Mouse (Mus musculus): ENCODE measurements at regions not wholly inside any gene's neighbourhood (a gene's known extent, or its start where the extent isn't known, plus 50 kb on each side); places are given as distances from the start of the nearest gene placed in this dataset.

DNA sequence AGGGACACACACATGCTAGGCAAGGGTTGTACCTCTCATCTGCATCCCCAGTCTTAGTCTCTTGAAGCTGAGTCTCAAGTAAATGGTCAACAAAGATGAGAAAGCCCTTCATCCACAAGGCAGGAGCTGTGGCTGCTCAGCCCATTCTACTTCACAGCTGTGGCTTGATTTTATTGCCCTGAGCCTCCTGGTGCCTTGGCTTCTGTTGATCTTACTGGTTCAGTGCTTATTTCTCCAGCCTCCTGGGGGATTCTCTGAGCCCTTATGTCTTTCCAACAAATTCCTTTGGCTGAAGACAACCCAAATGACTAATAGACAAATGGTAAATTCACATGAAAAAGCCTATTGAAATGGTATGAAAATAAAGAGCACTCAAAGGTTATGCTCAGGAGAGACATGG, 167.3 kb upstream of the Fndc3a start:
- no peak overlapping the region for H3K4me3 ChIP-seq
- H3K27ac ChIP-seq = no peak overlapping the region
- no peaks in the 10 kb centered on the region for H3K36me3 ChIP-seq
- no peaks in the 10 kb centered on the region for H3K4me1 ChIP-seq
- DNase-seq (ENCODE audit: low spot score) = no peak
- H3K27me3 ChIP-seq (ENCODE audit: low read depth, poor library complexity, severe bottlenecking) = no peaks in the 10 kb centered on the region
- no peaks in the 10 kb centered on the region for H3K9me3 ChIP-seq (replicated peaks)

DNA sequence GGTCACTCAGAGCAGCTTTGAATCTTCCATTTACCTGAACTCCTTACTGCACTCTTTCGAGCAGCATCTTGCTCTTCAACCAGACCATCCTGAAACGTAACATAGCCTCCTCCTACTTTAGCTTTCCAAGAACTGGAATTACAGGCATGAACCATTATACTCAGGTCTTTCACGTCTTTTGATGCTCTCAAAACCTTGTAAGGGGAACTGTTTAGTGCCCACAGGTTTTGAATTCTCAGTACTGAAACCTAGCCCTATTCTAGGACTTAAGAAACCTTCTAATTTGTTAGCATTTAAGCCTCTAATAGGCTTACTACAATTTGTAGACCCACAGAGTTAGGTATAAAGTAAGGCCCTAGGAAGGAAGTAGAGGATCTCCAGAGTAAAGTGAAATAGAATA, 163.7 kb upstream of the Fndc3a start:
- no peak for DNase-seq (ENCODE audit: low spot score)
- Histone ChIP-seq H3K4me3 (no peak overlapping the region), H3K27me3 (ENCODE audit: low read depth, poor library complexity, severe bottlenecking) (no peaks in the 10 kb centered on the region), H3K9me3 (replicated peaks) (no peaks in the 10 kb centered on the region), H3K27ac (no peak overlapping the region), H3K4me1 (peaks cover 11% of the 10 kb centered on the region), H3K36me3 (no peaks in the 10 kb centered on the region)
- 89% methylated on average over 3 of the region's 3 CpGs for WGBS

DNA sequence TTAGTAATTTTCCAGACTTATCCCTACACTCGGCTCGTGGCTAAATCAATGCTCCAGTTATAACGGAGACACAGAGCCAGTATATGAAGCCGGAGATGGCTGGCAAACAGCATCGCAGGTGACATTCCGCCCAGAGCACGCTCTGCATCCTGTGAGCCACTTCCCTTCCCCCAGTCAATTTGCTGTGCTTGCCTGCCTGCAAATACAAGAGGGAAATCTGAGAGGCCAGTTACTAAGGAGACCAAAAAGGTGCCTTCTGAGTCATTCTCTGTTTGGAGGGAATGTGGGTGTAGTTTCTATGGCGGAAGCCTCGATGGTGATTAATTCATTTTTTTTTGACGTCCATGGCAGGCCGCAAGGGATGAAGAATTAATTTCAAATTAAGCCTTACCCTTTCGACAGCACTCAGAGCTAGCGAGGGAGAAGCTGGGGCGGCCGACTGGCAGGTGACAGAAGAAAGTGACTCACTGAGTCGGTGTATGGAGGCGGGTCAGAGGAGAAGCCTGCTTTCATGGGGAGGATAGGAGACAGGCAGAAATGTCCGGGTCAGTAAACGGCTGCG, 159.5 kb upstream of the Fndc3a start:
- H3K27me3 ChIP-seq (ENCODE audit: low read depth, poor library complexity, severe bottlenecking) = no peaks in the 10 kb centered on the region
- no peak overlapping the region for H3K27ac ChIP-seq
- H3K4me1 ChIP-seq = peaks cover 11% of the 10 kb centered on the region
- WGBS = 64% methylated on average over 20 of the region's 20 CpGs
- no peak overlapping the region for H3K4me3 ChIP-seq
- H3K36me3 ChIP-seq = no peaks in the 10 kb centered on the region
- no peaks in the 10 kb centered on the region for H3K9me3 ChIP-seq (replicated peaks)
- DNase-seq (ENCODE audit: low spot score) = no peak

DNA sequence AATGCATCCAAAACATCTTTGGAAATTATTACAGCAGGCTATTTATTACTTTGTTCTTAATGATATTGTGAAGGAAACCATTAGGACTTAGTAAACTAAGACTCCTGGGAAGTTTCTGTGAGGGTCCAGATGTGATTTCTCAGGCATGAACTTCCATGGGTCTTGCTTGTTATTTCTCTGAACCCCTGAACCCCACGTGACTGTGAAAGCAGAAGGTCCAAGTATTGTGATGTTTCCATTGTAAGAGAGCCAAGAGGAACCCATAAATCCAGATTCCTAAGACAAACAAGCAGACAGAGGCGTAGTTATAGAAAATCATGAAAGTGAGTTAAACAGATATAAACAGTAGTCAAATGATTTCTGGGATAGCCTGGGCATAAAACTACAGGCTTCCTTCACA, 157.1 kb upstream of the Fndc3a start:
- no peaks in the 10 kb centered on the region for H3K36me3 ChIP-seq
- 83% methylated on average over 2 of the region's 2 CpGs for WGBS
- H3K27ac ChIP-seq = no peak overlapping the region
- no peaks in the 10 kb centered on the region for H3K9me3 ChIP-seq (replicated peaks)
- peaks cover 11% of the 10 kb centered on the region for H3K4me1 ChIP-seq
- H3K27me3 ChIP-seq (ENCODE audit: low read depth, poor library complexity, severe bottlenecking) = no peaks in the 10 kb centered on the region
- H3K4me3 ChIP-seq = no peak overlapping the region
- DNase-seq (ENCODE audit: low spot score) = no peak

DNA sequence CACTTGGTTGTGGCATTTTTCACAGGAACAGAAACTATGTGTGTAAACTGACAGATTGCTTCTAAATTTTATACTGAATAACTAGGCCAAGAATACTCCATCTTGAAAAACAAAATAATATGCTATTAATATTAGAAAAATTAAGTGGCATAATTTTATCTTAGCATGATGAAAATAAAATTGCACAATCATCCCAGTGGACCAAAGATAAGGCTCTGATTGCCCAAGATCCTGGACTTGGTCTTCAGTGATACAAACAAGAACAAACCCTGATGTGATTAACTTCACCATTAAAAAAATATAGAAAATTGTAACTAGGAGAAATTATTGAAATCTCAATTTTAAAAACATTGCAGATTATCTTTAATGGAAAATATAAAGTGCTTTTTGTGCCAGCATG, 155.7 kb upstream of the Fndc3a start:
- Histone ChIP-seq H3K4me3 (no peak overlapping the region), H3K27ac (no peak overlapping the region), H3K9me3 (replicated peaks) (no peaks in the 10 kb centered on the region), H3K27me3 (ENCODE audit: low read depth, poor library complexity, severe bottlenecking) (no peaks in the 10 kb centered on the region), H3K4me1 (peaks cover 11% of the 10 kb centered on the region), H3K36me3 (no peaks in the 10 kb centered on the region)
- DNase-seq (ENCODE audit: low spot score) = no peak

DNA sequence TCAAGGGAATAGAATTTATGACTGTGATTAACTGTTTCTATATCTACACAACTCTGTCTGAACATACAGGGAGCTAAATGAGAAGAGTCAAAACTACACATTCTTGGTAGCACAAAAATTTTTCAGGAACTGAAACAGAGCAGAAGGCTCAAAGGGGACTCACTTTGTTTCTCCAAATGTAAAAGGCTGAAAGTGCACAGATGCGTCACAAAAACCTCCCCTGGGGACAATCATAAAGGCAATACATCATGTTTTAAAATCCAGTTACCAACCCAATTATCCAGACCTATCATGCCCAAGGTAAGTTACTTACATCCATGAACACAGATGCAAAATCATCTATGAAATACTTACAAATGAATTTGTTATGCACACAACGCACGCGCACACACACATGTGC, 155.0 kb upstream of the Fndc3a start:
- H3K27me3 ChIP-seq (ENCODE audit: low read depth, poor library complexity, severe bottlenecking) = no peaks in the 10 kb centered on the region
- no peak overlapping the region for H3K4me3 ChIP-seq
- H3K27ac ChIP-seq = no peak overlapping the region
- H3K9me3 ChIP-seq (replicated peaks) = no peaks in the 10 kb centered on the region
- no peak for DNase-seq (ENCODE audit: low spot score)
- peaks cover 11% of the 10 kb centered on the region for H3K4me1 ChIP-seq
- WGBS = 95% methylated on average over 4 of the region's 4 CpGs
- no peaks in the 10 kb centered on the region for H3K36me3 ChIP-seq

DNA sequence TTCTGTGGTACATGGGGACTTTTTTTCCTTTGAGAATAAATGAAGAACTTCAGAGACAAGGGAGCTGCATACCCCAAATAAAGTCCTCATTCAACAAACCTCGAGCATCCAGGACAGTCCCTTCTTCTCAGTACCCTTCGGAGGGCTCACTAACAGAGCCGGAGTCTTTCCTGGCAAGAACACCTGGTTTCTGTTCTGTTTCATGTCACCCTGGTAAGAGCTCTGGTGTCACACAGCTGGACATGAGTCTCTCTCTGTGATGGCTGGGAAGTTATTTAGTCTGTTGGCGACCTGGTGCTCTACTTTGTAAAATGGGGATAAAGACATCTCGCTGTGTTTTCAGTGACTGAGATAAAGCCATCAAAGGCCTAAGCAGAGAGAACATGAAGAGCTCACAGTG, 154.3 kb upstream of the Fndc3a start:
- Histone ChIP-seq H3K36me3 (no peaks in the 10 kb centered on the region), H3K4me1 (peaks cover 4% of the 10 kb centered on the region)
- 78% methylated on average over 5 of the region's 5 CpGs for WGBS

DNA sequence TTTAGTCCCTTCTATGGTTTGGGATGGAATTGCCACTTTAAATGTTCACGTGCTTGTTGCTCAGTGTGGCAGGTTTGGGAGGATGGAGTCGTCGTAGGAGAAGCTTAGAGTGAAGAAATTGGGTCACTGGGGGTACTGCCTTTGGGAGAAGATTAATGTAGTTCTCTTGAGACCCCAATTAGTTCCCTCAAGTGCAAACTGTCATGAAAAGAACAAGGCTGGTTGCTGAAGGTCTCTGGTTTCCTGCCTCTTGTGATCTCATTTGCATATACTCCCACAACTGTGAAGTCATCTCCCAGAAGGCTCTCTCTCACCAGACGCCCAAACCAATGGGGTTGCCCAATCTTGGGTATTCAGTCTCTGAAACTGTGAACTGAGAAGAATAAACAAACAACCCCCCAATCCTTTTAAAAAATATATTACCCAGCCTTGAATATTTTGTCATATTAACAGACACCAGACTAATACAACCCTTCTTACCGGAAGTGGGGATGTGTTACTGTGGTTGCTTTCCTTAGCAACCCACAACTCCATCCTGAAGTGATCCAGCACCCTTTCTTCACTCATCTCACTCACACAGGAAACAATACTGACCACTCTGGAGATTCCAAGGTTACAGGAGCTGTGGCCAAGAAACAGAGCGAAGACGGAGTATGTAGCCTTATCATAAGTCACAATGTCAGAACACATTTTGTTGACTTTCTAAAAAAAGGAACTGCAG, 153.2 kb upstream of the Fndc3a start:
- Histone ChIP-seq H3K4me1 (no peaks in the 10 kb centered on the region), H3K36me3 (no peaks in the 10 kb centered on the region), H3K27me3 (ENCODE audit: low read depth, poor library complexity, severe bottlenecking) (no peaks in the 10 kb centered on the region), H3K4me3 (no peak overlapping the region), H3K27ac (no peak overlapping the region), H3K9me3 (replicated peaks) (no peaks in the 10 kb centered on the region)
- WGBS = 82% methylated on average over 7 of the region's 7 CpGs
- no peak for DNase-seq (ENCODE audit: low spot score)

More for the DNA sequence above, 154.3 kb upstream of the Fndc3a start:
- no peak for DNase-seq (ENCODE audit: low spot score)
- Histone ChIP-seq H3K27me3 (ENCODE audit: low read depth, poor library complexity, severe bottlenecking) (no peaks in the 10 kb centered on the region), H3K27ac (no peak overlapping the region), H3K9me3 (replicated peaks) (no peaks in the 10 kb centered on the region), H3K4me3 (no peak overlapping the region)

DNA sequence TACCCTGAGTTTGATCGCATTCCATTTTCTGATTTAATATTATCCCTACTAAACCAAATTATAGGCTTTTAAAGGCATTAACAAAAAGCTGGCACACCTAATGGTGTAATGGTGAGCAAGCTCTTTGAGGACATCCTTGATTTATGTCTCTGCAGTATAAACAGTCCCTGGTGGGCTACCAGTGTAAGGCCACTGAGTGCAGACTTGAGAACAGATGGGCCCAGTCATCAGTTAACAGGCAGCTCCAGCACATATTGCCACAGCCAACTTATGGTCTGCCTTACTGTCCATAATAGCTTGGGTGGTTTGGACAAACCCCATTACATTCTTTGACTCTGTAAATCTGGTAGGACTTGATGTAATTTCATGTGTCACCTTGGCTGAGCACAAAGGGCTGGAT, 144.4 kb upstream of the Fndc3a start:
- Histone ChIP-seq H3K27me3 (ENCODE audit: low read depth, poor library complexity, severe bottlenecking) (no peaks in the 10 kb centered on the region), H3K4me3 (no peak overlapping the region), H3K36me3 (no peaks in the 10 kb centered on the region), H3K27ac (no peak overlapping the region), H3K4me1 (no peaks in the 10 kb centered on the region), H3K9me3 (replicated peaks) (no peaks in the 10 kb centered on the region)
- DNase-seq (ENCODE audit: low spot score) = no peak
- WGBS = 95% methylated on average over 1 of the region's 1 CpGs

DNA sequence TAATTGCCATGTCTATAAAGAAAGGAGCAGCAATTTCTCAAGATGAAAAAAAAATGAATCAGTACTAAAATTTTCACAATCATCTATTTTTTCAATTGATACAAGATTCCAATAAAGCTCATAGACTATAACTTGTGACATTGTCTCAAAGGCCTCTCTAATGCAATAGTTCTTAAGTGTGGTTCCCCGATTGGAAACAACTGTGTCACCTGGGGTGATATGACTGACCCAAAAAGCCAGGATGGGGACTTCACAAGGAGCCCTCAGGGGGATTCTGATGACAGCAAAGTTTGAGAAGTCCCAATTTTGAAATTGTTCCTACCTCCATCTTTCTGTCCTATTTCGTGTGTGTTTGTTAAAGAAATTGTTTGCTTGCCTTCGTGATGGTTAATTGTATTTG, 143.3 kb upstream of the Fndc3a start:
- Histone ChIP-seq H3K27me3 (ENCODE audit: low read depth, poor library complexity, severe bottlenecking) (no peaks in the 10 kb centered on the region), H3K27ac (no peak overlapping the region), H3K9me3 (replicated peaks) (no peaks in the 10 kb centered on the region), H3K36me3 (no peaks in the 10 kb centered on the region), H3K4me1 (no peaks in the 10 kb centered on the region), H3K4me3 (no peak overlapping the region)
- WGBS = 93% methylated on average over 3 of the region's 3 CpGs
- no peak for DNase-seq (ENCODE audit: low spot score)

DNA sequence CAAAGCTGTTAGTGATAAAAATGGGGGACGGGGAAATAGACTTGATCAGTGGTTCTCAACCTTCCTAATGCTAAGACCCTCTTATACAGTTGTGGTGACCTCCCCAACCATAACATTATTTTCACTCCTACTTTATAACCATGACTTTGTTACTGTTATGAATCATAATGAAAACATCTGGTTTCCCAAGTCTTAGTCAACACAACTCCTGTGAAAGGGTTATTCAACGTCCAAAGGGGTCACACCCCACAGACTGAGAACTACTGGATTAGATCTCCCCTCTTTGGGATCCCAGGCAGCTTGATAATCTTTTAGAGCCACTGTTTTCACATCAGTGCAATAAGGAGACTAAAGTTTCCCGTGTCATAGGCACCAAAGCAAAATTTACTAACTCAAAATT, 141.1 kb upstream of the Fndc3a start:
- Histone ChIP-seq H3K27me3 (ENCODE audit: low read depth, poor library complexity, severe bottlenecking) (no peaks in the 10 kb centered on the region), H3K27ac (no peak overlapping the region), H3K9me3 (replicated peaks) (no peaks in the 10 kb centered on the region), H3K4me3 (no peak overlapping the region), H3K4me1 (no peaks in the 10 kb centered on the region), H3K36me3 (no peaks in the 10 kb centered on the region)
- WGBS = 90% methylated on average over 3 of the region's 3 CpGs
- DNase-seq (ENCODE audit: low spot score) = no peak

DNA sequence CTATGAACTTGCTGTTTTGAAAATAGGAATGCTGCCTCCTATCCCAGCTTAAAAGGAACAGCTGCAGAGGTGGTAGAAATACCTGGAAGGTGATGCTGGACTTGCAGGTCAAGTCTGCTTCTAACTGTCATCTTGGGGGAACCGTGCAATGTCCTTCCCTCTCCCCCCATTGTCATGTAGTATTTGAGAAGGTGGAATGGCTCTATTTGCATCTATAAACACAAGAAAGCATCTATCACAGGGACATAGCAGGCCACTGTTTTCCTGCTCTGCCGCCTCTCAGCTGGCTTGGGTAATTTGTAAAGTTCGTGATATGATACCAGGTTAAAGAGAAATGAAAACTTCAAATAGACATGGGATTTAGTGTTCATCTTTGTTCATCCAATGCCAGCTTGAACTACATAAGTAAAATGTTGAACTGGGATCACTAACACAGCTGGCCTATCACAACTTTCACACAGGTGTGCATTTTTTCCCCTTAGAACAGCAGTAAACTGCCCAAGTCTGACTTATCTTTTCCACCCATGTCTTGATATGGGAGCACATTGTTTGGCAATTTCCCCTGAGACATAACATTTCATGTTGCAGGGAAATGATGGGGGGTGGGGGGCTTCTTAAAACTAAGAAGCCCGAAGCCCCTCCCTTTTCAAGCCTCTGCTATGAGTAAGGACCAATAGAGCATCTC, 138.6 kb upstream of the Fndc3a start:
- Histone ChIP-seq H3K36me3 (no peaks in the 10 kb centered on the region), H3K9me3 (replicated peaks) (no peaks in the 10 kb centered on the region), H3K4me1 (no peaks in the 10 kb centered on the region), H3K27me3 (ENCODE audit: low read depth, poor library complexity, severe bottlenecking) (no peaks in the 10 kb centered on the region), H3K4me3 (no peak overlapping the region), H3K27ac (no peak overlapping the region)
- no peak for DNase-seq (ENCODE audit: low spot score)
- 90% methylated on average over 4 of the region's 4 CpGs for WGBS

DNA sequence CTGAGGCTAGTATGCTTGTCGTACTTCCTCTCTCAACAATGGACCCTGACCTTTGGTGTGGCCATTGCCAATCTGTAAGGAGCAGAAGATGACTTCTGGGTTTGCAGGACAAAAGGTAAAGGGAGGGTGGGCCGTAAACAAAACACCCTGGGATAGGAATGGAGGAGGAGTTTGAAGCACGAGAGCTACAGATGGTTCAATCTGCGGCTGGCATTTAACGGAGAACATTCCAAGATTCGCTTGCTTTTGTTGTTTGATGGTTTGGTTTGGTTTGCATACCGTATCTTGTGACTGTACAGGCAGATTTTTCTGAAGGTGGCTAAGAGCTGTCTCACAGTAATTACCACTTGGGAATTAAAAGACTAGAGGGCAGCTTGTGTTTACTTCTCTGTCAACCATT, 137.7 kb upstream of the Fndc3a start:
- DNase-seq (ENCODE audit: low spot score) = no peak
- Histone ChIP-seq H3K4me3 (no peak overlapping the region), H3K27me3 (ENCODE audit: low read depth, poor library complexity, severe bottlenecking) (no peaks in the 10 kb centered on the region), H3K27ac (no peak overlapping the region), H3K36me3 (no peaks in the 10 kb centered on the region), H3K4me1 (no peaks in the 10 kb centered on the region), H3K9me3 (replicated peaks) (no peaks in the 10 kb centered on the region)
- 70% methylated on average over 7 of the region's 7 CpGs for WGBS
